11 mouse cellular contexts compared by ENCODE assay signal in genomic region chr11:63965437-63965836, GRCm38 (mm10). TPM values are rescaled to one million over a fixed set of nuclear protein-coding genes. Genes with fewer than 3 reads are reported as not detected.
DNase-seq lines count a peak whose midpoint lies in the region; ATAC-seq lines count a peak whose summit lies in the region.
"Had no signal": no experiment of that assay in that cellular context is flagged by ENCODE, and none has a peak within 500 bp of the region (broad histone marks: within the 10 kb centered on the region; RNA-seq: fewer than 3 reads in every experiment).

No protein-coding gene starts in this region.

- H3K27me3 ChIP-seq in midbrain, embryonic 16.5 days (ENCODE audit: control insufficient read depth, insufficient read depth, low read depth, low read length), result no peaks in the 10 kb centered on the region
- no peaks in the 10 kb centered on the region for H3K27me3 ChIP-seq in midbrain, embryonic 11.5 days (ENCODE audit: control insufficient read depth, insufficient read depth, low read length)

- H3K4me1 ChIP-seq in midbrain, embryonic 16.5 days (ENCODE audit: control insufficient read depth, insufficient read depth, low read length), result peaks cover 12% of the 10 kb centered on the region; the same call in 1 of the 2 replicates
- H3K4me1 ChIP-seq in midbrain, embryonic 11.5 days (ENCODE audit: control insufficient read depth, insufficient read depth, low read length), result peaks cover 16% of the 10 kb centered on the region

- H3K36me3 ChIP-seq in midbrain, embryonic 16.5 days (ENCODE audit: control insufficient read depth, insufficient read depth, low read length), result peaks cover 10% of the 10 kb centered on the region
- H3K36me3 ChIP-seq in midbrain, embryonic 11.5 days (ENCODE audit: control insufficient read depth, insufficient read depth, low read length), result no peaks in the 10 kb centered on the region

- no peak overlapping the region for H3K9ac ChIP-seq in midbrain, embryonic 16.5 days (ENCODE audit: low read depth, low read length)
- no peak overlapping the region for H3K9ac ChIP-seq in midbrain, embryonic 11.5 days (ENCODE audit: low read length)

- peak overlapping the region; percentile 14; the same call in 1 of the 2 replicates for H3K27ac ChIP-seq in midbrain, embryonic 16.5 days (ENCODE audit: low read length)
- no peak overlapping the region for H3K27ac ChIP-seq in midbrain, embryonic 11.5 days (ENCODE audit: low read depth, low read length)

- no peaks in the 10 kb centered on the region for H3K9me3 ChIP-seq in midbrain, embryonic 16.5 days (replicated peaks; ENCODE audit: control insufficient read depth, low read length, poor library complexity, severe bottlenecking)
- no peaks in the 10 kb centered on the region for H3K9me3 ChIP-seq in midbrain, embryonic 11.5 days (ENCODE audit: control insufficient read depth, low read length)

- intact Hi-C loops in heart, postnatal 10 days (cut with DNase I), result no loop called here
- intact Hi-C loops in heart, postnatal 36 days (cut with DNase I), result no loop called here

- 78% methylated on average over 5 of the region's 5 CpGs for WGBS in midbrain, embryonic 16.5 days
- 90% methylated on average over 5 of the region's 5 CpGs for WGBS in midbrain, embryonic 11.5 days

- ATAC-seq in midbrain, embryonic 16.5 days, result no peak
- ATAC-seq in midbrain, embryonic 11.5 days (ENCODE audit: low FRiP score), result no peak
- ATAC-seq in granulocyte monocyte progenitor cell, adult 5-6 weeks (replicated peaks; ENCODE audit: poor library complexity, severe bottlenecking), result peak; percentile 92

- H3K4me3 ChIP-seq in midbrain, embryonic 16.5 days (ENCODE audit: low read depth, low read length), result no peak overlapping the region
- H3K4me3 ChIP-seq in midbrain, embryonic 11.5 days (ENCODE audit: low read depth, low read length), result no peak overlapping the region

- DNase-seq in heart, postnatal 10 days, result peak; percentile 13 to 14
- no peak for DNase-seq in heart, postnatal 36 days
- no peak for DNase-seq in midbrain, embryonic 11.5 days (ENCODE audit: low spot score, missing footprints)
- peak; percentile 40 to 57 for DNase-seq in lung, postnatal 4 days
- no peak for DNase-seq in urinary bladder, adult 2 months (ENCODE audit: low spot score)
- no peak for DNase-seq in gastrocnemius, adult 18-20 months (ENCODE audit: low spot score)
- DNase-seq: cerebellum, postnatal 25 days; heart, postnatal 14 days; kidney, adult 8-10 months had no signal

- no peak overlapping the region for H3K4me2 ChIP-seq in midbrain, embryonic 16.5 days (ENCODE audit: low read length)
- no peak overlapping the region for H3K4me2 ChIP-seq in midbrain, embryonic 11.5 days

RNA-seq across cellular contexts. Expression of gene Hs3st3b1, which starts 43.3 kb away (rescaled TPM):
- total RNA-seq in heart, postnatal 10 days (2021), result 1 to 10 TPM in 1 of 2 experiments, under 1 TPM in 1; 0.93 to 1.4 TPM
- 1 to 10 TPM in 1 of 2 experiments, under 1 TPM in 1; 0.89 to 1.1 TPM for total RNA-seq in heart, postnatal 36 days (2021)
- 9.4 and 15.4 TPM in 2 replicates for polyA plus RNA-seq in midbrain, embryonic 16.5 days (2015; fragmentation: Nextera tagmentation; extraction: Ambion mirVana)
- polyA plus RNA-seq in midbrain, embryonic 11.5 days (2014; fragmentation: Nextera tagmentation; extraction: Ambion mirVana), result 17.5 and 18.1 TPM in 2 replicates
- total RNA-seq in granulocyte monocyte progenitor cell, adult 5-6 weeks (2014; fragmentation: Nextera tagmentation), result 0.52 TPM in 1 of 2 replicates, not detected in the other
- 0.36 and 0.52 TPM in 2 replicates for total RNA-seq in granulocyte monocyte progenitor cell, adult 5-6 weeks (2017)
- polyA plus RNA-seq in urinary bladder, adult 2 months (2012; rRNA removed), result 0.33 and 0.41 TPM in 2 replicates
- total RNA-seq in gastrocnemius, adult 18-20 months (2021), result under 1 TPM; 0.25 to 0.31 TPM

Comparison
In these comparisons a context has a peak if more than half of its experiments do, and no peak if none do; other contexts are left out.
1. DNase-seq: peak in heart, postnatal 10 days (2 of 2) and lung, postnatal 4 days (2 of 2); none in heart, postnatal 36 days (0 of 2), midbrain, embryonic 11.5 days (single experiment), urinary bladder, adult 2 months (single experiment) and gastrocnemius, adult 18-20 months (single experiment).